21 mouse cellular contexts compared by ENCODE assay signal in the genomic region with DNA sequence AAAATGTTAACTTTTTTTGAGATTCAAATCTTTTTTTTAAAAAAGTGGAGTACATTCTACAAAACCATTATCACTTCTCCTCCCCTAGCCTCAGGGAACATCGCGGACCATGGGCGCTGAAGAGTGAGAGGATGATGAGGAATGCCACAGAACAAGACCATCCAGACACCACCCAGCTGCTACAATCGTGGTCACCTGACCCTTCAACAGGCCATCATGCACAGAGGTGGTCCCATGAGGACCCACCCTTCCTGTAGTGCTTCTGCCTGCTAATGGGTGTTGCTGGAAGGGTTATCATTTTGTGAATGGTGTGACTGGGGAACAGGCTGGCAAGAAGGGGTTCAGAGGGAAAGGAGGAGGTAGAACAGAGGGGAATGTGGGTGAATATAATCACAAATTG. TPM values are rescaled to one million over a fixed set of nuclear protein-coding genes. Genes with fewer than 3 reads are reported as not detected.
DNase-seq lines count a peak whose midpoint lies in the region; TF ChIP-seq lines count a peak whose summit lies in the region.
"Had no signal": no experiment of that assay in that cellular context is flagged by ENCODE, and none has a peak within 500 bp of the region (broad histone marks: within the 10 kb centered on the region; RNA-seq: fewer than 3 reads in every experiment).

No protein-coding gene starts in this region.

- peak; percentile 91 for TF ChIP-seq EP300 in ES-Bruce4 (IDR thresholded peaks at IDR 0.05; ENCODE audit: insufficient read depth, low read depth, low read length)

- H3K36me3 ChIP-seq in E14TG2a.4 (ENCODE audit: insufficient read depth, low read length) (peaks cover 14% of the 10 kb centered on the region), ES-Bruce4 (ENCODE audit: control insufficient read depth, insufficient read depth, low read length, poor library complexity, severe bottlenecking) (peaks cover 2% of the 10 kb centered on the region; the same call in 1 of the 2 replicates), ES-E14 (ENCODE audit: control insufficient read depth, insufficient read depth, low read length, poor library complexity, severe bottlenecking) (no peaks in the 10 kb centered on the region)
- H3K36me3 ChIP-seq: embryonic facial prominence, embryonic 10.5 days; embryonic facial prominence, embryonic 12.5 days; forebrain, embryonic 15.5 days had no signal

- in situ Hi-C loops in ES-E14 (cut with MboI; ENCODE audit: low sequenced_read_pairs in 2 of 2, unreplicated experiment in 2 of 2) = no loop called here

- H3K4me3 ChIP-seq in E14TG2a.4 (replicated peaks; ENCODE audit: low read length) = peak overlapping the region; percentile 45
- H3K4me3 ChIP-seq in ES-Bruce4 (ENCODE audit: low read depth, low read length) = no peak overlapping the region
- H3K4me3 ChIP-seq in ES-E14 (ENCODE audit: insufficient read depth in 1 of 2, low read depth in 1 of 2, low read length in 2 of 2, poor library complexity in 1 of 2, severe bottlenecking in 1 of 2) = no peak overlapping the region; a peak in 1 of 4 replicates
- H3K4me3 ChIP-seq: embryonic facial prominence, embryonic 10.5 days; embryonic facial prominence, embryonic 12.5 days; forebrain, embryonic 13.5 days; forebrain, embryonic 15.5 days had no signal

- DNase-seq in ES-E14 (ENCODE audit: low read depth, low spot score) (peak; percentile 12), R1 (ENCODE audit: low read depth, low spot score) (peak; percentile 23), MN1 (ENCODE audit: low spot score) (no peak)
- DNase-seq in spleen, adult 18-20 months = no peak
- DNase-seq in lung, postnatal 14 days = no peak
- no peak for DNase-seq in natural killer cell, adult 2 months (ENCODE audit: low spot score in 2 of 2)
- DNase-seq: adrenal gland, adult 8-10 months; adrenal gland, postnatal 14 days; adrenal gland, postnatal 36 days; cerebellum, adult 11-12 months; cerebellum, adult 2 months; cerebellum, adult 9-10 months; cerebellum, postnatal 10 days; cerebellum, postnatal 25 days; forebrain, postnatal 0 days had no signal

- no peak for TF ChIP-seq CTCF in E14TG2a.4 (conservative IDR thresholded peaks at IDR 0.05; ENCODE audit: low read length)
- no peak for TF ChIP-seq CTCF in ES-Bruce4 (IDR thresholded peaks at IDR 0.05; ENCODE audit: low read depth, low read length)

- H3K27ac ChIP-seq in ES-Bruce4 (ENCODE audit: insufficient read depth, low read length) = no peak overlapping the region
- H3K27ac ChIP-seq in ES-E14 (ENCODE audit: insufficient read depth, low read depth, low read length, poor library complexity, severe bottlenecking) = no peak overlapping the region
- H3K27ac ChIP-seq: embryonic facial prominence, embryonic 10.5 days; embryonic facial prominence, embryonic 12.5 days; forebrain, embryonic 13.5 days; forebrain, embryonic 15.5 days had no signal

- H3K9me3 ChIP-seq in E14TG2a.4 (ENCODE audit: low read length) = no peaks in the 10 kb centered on the region
- H3K9me3 ChIP-seq in ES-Bruce4 (replicated peaks; ENCODE audit: control insufficient read depth, insufficient read depth, low read length, poor library complexity, severe bottlenecking) = no peaks in the 10 kb centered on the region
- no peaks in the 10 kb centered on the region for H3K9me3 ChIP-seq in ES-E14 (ENCODE audit: control insufficient read depth, insufficient read depth, low read depth, low read length)
- H3K9me3 ChIP-seq: embryonic facial prominence, embryonic 10.5 days; embryonic facial prominence, embryonic 12.5 days; forebrain, embryonic 13.5 days; forebrain, embryonic 15.5 days had no signal

- TF ChIP-seq POLR2A in ES-Bruce4 (IDR thresholded peaks at IDR 0.05; ENCODE audit: insufficient read depth, low read length) = no peak

- H3K27me3 ChIP-seq in E14TG2a.4 (ENCODE audit: insufficient read depth, low read length) (no peaks in the 10 kb centered on the region), ES-Bruce4 (ENCODE audit: control insufficient read depth, insufficient read depth, low read length, poor library complexity, severe bottlenecking) (no peaks in the 10 kb centered on the region)
- H3K27me3 ChIP-seq: embryonic facial prominence, embryonic 12.5 days; forebrain, embryonic 13.5 days; forebrain, embryonic 15.5 days had no signal

- H3K4me1 ChIP-seq in E14TG2a.4 (replicated peaks; ENCODE audit: low read depth, low read length) = peaks cover 39% of the 10 kb centered on the region
- H3K4me1 ChIP-seq in ES-Bruce4 (ENCODE audit: control insufficient read depth, insufficient read depth, low read length) = peaks cover 4% of the 10 kb centered on the region
- H3K4me1 ChIP-seq in ES-E14 (ENCODE audit: control insufficient read depth in 2 of 2, insufficient read depth in 2 of 2, low read length in 2 of 2, poor library complexity in 1 of 2) = peaks cover 0 to 8% of the 10 kb centered on the region in 2 experiments; a peak in 3 of 4 replicates

- no peak overlapping the region for H3K9ac ChIP-seq in ES-Bruce4 (ENCODE audit: low read depth, poor library complexity, severe bottlenecking)
- no peak overlapping the region for H3K9ac ChIP-seq in ES-E14 (ENCODE audit: insufficient read depth, low read depth, low read length, poor library complexity, severe bottlenecking)
- H3K9ac ChIP-seq: embryonic facial prominence, embryonic 12.5 days; forebrain, embryonic 13.5 days; forebrain, embryonic 15.5 days; forebrain, postnatal 0 days had no signal

TF ChIP-seq in ES-E14, 5 proteins besides CTCF, POLR2A, EP300 and RAD21:
- TF ChIP-seq ZNF384 (IDR thresholded peaks at IDR 0.05; ENCODE audit: low read depth, low read length) = no peak
- TF ChIP-seq ZC3H11A (IDR thresholded peaks at IDR 0.05; ENCODE audit: borderline replicate concordance, low read depth, low read length) = no peak
- TF ChIP-seq MAFK (IDR thresholded peaks at IDR 0.05; ENCODE audit: insufficient read depth, low read depth, low read length) = no peak
- no peak for TF ChIP-seq HCFC1 (IDR thresholded peaks at IDR 0.05; ENCODE audit: borderline replicate concordance, insufficient read depth, low read length)
- no peak for TF ChIP-seq CHD2 (IDR thresholded peaks at IDR 0.05; ENCODE audit: low read depth, low read length)

RNA-seq across cellular contexts. Expression of a gene that starts 2.9 kb away (rescaled TPM):
- polyA plus RNA-seq in ES-Bruce4 (2011; ENCODE audit: insufficient read depth, insufficient read length, low read depth, missing spikeins) = 106 and 115 TPM in 2 replicates
- 27.2 and 27.6 TPM in 2 replicates for total RNA-seq in ES-E14 (2012; rRNA removed)

Comparison
In these comparisons a context has a peak if more than half of its experiments do, and no peak if none do; other contexts are left out.
1. DNase-seq: peak in ES-E14 (single experiment) and R1 (single experiment); none in spleen, adult 18-20 months (0 of 2), lung, postnatal 14 days (single experiment), natural killer cell, adult 2 months (0 of 2) and MN1 (single experiment).